Mouse (Mus musculus) limb, embryonic 11.5 days (tissue): ENCODE results near the gene Phb. TPM values are rescaled to one million over a fixed set of nuclear protein-coding genes. Genes with fewer than 3 reads are reported as not detected.

ENCODE experiments used
- ATAC-seq: fragments of 200-750 bp; cut with Nextera tagmentation; 2 replicates; pipeline ENCODE4 v1.8.0; 2017; ENCODE audit warnings: low read depth; ENCODE audit not compliant: insufficient number of reproducible peaks, low FRiP score, low TSS enrichment
- DNase-seq: peaks from one replicate; pipeline ENCODE4 v3.0.0-alpha.2; 2015; ENCODE audit warnings: low spot score
- H3K27ac ChIP-seq: fragments of 300-500 bp; sonication (generic); replicated peaks from 2 replicates; pipeline ENCODE4 v1.5.1; 2014; ENCODE audit warnings: low read depth, mild to moderate bottlenecking, low read length
- H3K27me3 ChIP-seq: fragments of 300-500 bp; sonication (generic); 2 replicates; pipeline ENCODE4 v1.6.1; 2014; ENCODE audit warnings: mild to moderate bottlenecking, low read length, mixed read lengths; ENCODE audit not compliant: control insufficient read depth, insufficient read depth
- H3K36me3 ChIP-seq: fragments of 300-500 bp; sonication (generic); 2 replicates; pipeline ENCODE4 v1.6.1; 2014; ENCODE audit warnings: mild to moderate bottlenecking, low read length, moderate library complexity, mixed read lengths; ENCODE audit not compliant: control insufficient read depth, insufficient read depth
- H3K4me1 ChIP-seq: fragments of 300-500 bp; sonication (generic); 2 replicates; pipeline ENCODE4 v1.6.1; 2014; ENCODE audit warnings: low read length, mixed read lengths; ENCODE audit not compliant: control insufficient read depth, insufficient read depth
- H3K4me2 ChIP-seq: fragments of 300-500 bp; sonication (generic); 2 replicates; pipeline ENCODE4 v1.6.1; 2014; ENCODE audit warnings: low read depth, mild to moderate bottlenecking, moderate library complexity; ENCODE audit not compliant: severe bottlenecking
- H3K4me3 ChIP-seq: fragments of 300-500 bp; sonication (generic); 2 replicates; pipeline ENCODE4 v1.5.1; 2014; ENCODE audit warnings: low read depth, low read length
- H3K9ac ChIP-seq: fragments of 300-500 bp; sonication (generic); 2 replicates; pipeline ENCODE4 v1.6.1; 2014; ENCODE audit warnings: mild to moderate bottlenecking, low read length
- H3K9me3 ChIP-seq: fragments of 300-500 bp; sonication (generic); 2 replicates; pipeline ENCODE4 v1.6.1; 2016; ENCODE audit warnings: low read length; ENCODE audit not compliant: control insufficient read depth
- WGBS: fragments of 180-500 bp; shearing (Covaris S2); extraction: QIAGEN DNeasy Blood & Tissue Kit; methylation state at CpG from one replicate; pipeline ENCODE4 v1.1.7; 2014; 5-methylcytosine and 5-hydroxymethylcytosine counted together
- polyA plus RNA-seq: library from polyadenylated mRNA; unstranded; fragments of >200 nt; fragmentation: Nextera tagmentation; extraction: Ambion mirVana; gene quantifications from 2 replicates; pipeline ENCODE4 v1.2.1, GENCODE M21; 2014

Gene Phb
- polyA plus RNA-seq, 1 experiment from 2014 or later, result 256 TPM

GRCm38 (mm10) chr11:95687084-95687656 is 20.4 kb downstream of the Phb start:
- no peak overlapping the region for H3K27ac ChIP-seq
- WGBS, result 49% methylated on average over 11 of the region's 11 CpGs

GRCm38 (mm10) chr11:95688515-95688914 is 21.8 kb downstream of the Phb start:
- Histone ChIP-seq H3K36me3 (no peaks in the 10 kb centered on the region), H3K4me2 (no peak overlapping the region), H3K4me3 (no peak overlapping the region), H3K27ac (no peak overlapping the region), H3K9ac (no peak overlapping the region), H3K4me1 (0 out of 2 replicates have a peak, but pooled peaks cover 6% of the 10 kb centered on the region), H3K9me3 (no peaks in the 10 kb centered on the region), H3K27me3 (no peaks in the 10 kb centered on the region)
- WGBS, result 64% methylated on average over 6 of the region's 6 CpGs
- ATAC-seq, result no peak
- no peak for DNase-seq

More at GRCm38 (mm10) chr11:95687084-95687656, 20.4 kb downstream of the Phb start:
- Histone ChIP-seq H3K4me1 (peaks cover 10% of the 10 kb centered on the region), H3K36me3 (no peaks in the 10 kb centered on the region), H3K9me3 (no peaks in the 10 kb centered on the region), H3K9ac (no peak overlapping the region), H3K27me3 (no peaks in the 10 kb centered on the region), H3K4me2 (no peak overlapping the region), H3K4me3 (no peak overlapping the region)
- no peak for ATAC-seq
- no peak for DNase-seq

GRCm38 (mm10) chr11:95688981-95689380 is 22.2 kb downstream of the Phb start:
- 75% methylated on average over 7 of the region's 7 CpGs for WGBS
- no peak overlapping the region for H3K4me3 ChIP-seq

GRCm38 (mm10) chr11:95689544-95689943 is 22.8 kb downstream of the Phb start:
- no peak for DNase-seq
- H3K9me3 ChIP-seq, result no peaks in the 10 kb centered on the region
- no peak overlapping the region for H3K27ac ChIP-seq
- H3K4me3 ChIP-seq, result no peak overlapping the region
- H3K4me2 ChIP-seq, result no peak overlapping the region
- H3K4me1 ChIP-seq, result 0 out of 2 replicates have a peak, but pooled peaks cover 6% of the 10 kb centered on the region
- 86% methylated on average over 3 of the region's 3 CpGs for WGBS
- H3K36me3 ChIP-seq, result no peaks in the 10 kb centered on the region
- no peak overlapping the region for H3K9ac ChIP-seq
- ATAC-seq, result no peak
- no peaks in the 10 kb centered on the region for H3K27me3 ChIP-seq

More at GRCm38 (mm10) chr11:95688981-95689380, 22.2 kb downstream of the Phb start:
- Histone ChIP-seq H3K4me1 (0 out of 2 replicates have a peak, but pooled peaks cover 6% of the 10 kb centered on the region), H3K27me3 (no peaks in the 10 kb centered on the region), H3K27ac (no peak overlapping the region), H3K36me3 (no peaks in the 10 kb centered on the region), H3K9me3 (no peaks in the 10 kb centered on the region), H3K9ac (no peak overlapping the region), H3K4me2 (no peak overlapping the region)
- ATAC-seq (no peak), DNase-seq (no peak)

GRCm38 (mm10) chr11:95698541-95698940 is 31.8 kb downstream of the Phb start:
- Histone ChIP-seq H3K27me3 (no peaks in the 10 kb centered on the region), H3K9ac (no peak overlapping the region), H3K36me3 (no peaks in the 10 kb centered on the region), H3K9me3 (no peaks in the 10 kb centered on the region), H3K4me3 (no peak overlapping the region), H3K4me1 (no peaks in the 10 kb centered on the region), H3K27ac (no peak overlapping the region), H3K4me2 (no peak overlapping the region)
- no peak for ATAC-seq
- WGBS, result 84% methylated on average over 5 of the region's 5 CpGs
- DNase-seq, result no peak

- no peak for DNase-seq
Observed at GRCm38 (mm10) chr11:95700778-95701739, 34.3 kb downstream of the Phb start.

GRCm38 (mm10) chr11:95704032-95704969 is 37.5 kb downstream of the Phb start:
- Histone ChIP-seq H3K36me3 (no peaks in the 10 kb centered on the region), H3K27me3 (no peaks in the 10 kb centered on the region), H3K27ac (no peak overlapping the region), H3K4me1 (0 out of 2 replicates have a peak, but pooled peaks cover 9% of the 10 kb centered on the region), H3K9me3 (no peaks in the 10 kb centered on the region), H3K4me3 (no peak overlapping the region), H3K9ac (no peak overlapping the region), H3K4me2 (no peak overlapping the region)
- ATAC-seq (no peak), DNase-seq (no peak)
- WGBS, result 90% methylated on average over 12 of the region's 12 CpGs

More at GRCm38 (mm10) chr11:95700778-95701739, 34.3 kb downstream of the Phb start:
- Histone ChIP-seq H3K4me3 (no peak overlapping the region), H3K27me3 (no peaks in the 10 kb centered on the region), H3K4me2 (no peak overlapping the region), H3K9me3 (no peaks in the 10 kb centered on the region), H3K4me1 (no peaks in the 10 kb centered on the region), H3K36me3 (no peaks in the 10 kb centered on the region), H3K27ac (no peak overlapping the region), H3K9ac (no peak overlapping the region)
- WGBS, result 90% methylated on average over 13 of the region's 13 CpGs
- no peak for ATAC-seq

- ATAC-seq (no peak), DNase-seq (no peak)
- Histone ChIP-seq H3K4me3 (no peak overlapping the region), H3K36me3 (no peaks in the 10 kb centered on the region), H3K4me1 (0 out of 2 replicates have a peak, but pooled peaks cover 9% of the 10 kb centered on the region), H3K4me2 (no peak overlapping the region), H3K9ac (no peak overlapping the region), H3K27me3 (no peaks in the 10 kb centered on the region), H3K27ac (no peak overlapping the region), H3K9me3 (no peaks in the 10 kb centered on the region)
- WGBS, result 83% methylated on average over 4 of the region's 4 CpGs
Observed at GRCm38 (mm10) chr11:95704970-95705330, 38.2 kb downstream of the Phb start.
